Mouse (Mus musculus) liver, postnatal 0 days (tissue): ENCODE measurements around the gene Rsu1. TPM values are rescaled to one million over a fixed set of nuclear protein-coding genes. Genes with fewer than 3 reads are reported as not detected.

Experiments used
- ATAC-seq: fragments of 200-750 bp; cut with Nextera tagmentation; 2 replicates; pipeline ENCODE4 v1.8.0; 2017; ENCODE audit warnings: mild to moderate bottlenecking, moderate library complexity
- DNase-seq: peaks from one replicate; pipeline ENCODE4 v3.0.0-alpha.2; 2016
- H3K27ac ChIP-seq: fragments of 300-500 bp; sonication (generic); 2 replicates; pipeline ENCODE4 v1.5.1; 2014; ENCODE audit warnings: antibody characterized with exemption, moderate library complexity, mild to moderate bottlenecking, low read depth
- H3K27me3 ChIP-seq: fragments of 300-500 bp; sonication (generic); 2 replicates; pipeline ENCODE4 v1.6.1; 2014; ENCODE audit warnings: low read length, control low read depth, mixed read lengths; ENCODE audit not compliant: insufficient read depth
- H3K36me3 ChIP-seq: fragments of 300-500 bp; sonication (generic); replicated peaks from 2 replicates; pipeline ENCODE4 v1.6.1; 2014; ENCODE audit warnings: mild to moderate bottlenecking, control low read depth, low read length, moderate library complexity, mixed read lengths; ENCODE audit not compliant: insufficient read depth
- H3K4me1 ChIP-seq: fragments of 300-500 bp; sonication (generic); 2 replicates; pipeline ENCODE4 v1.6.1; 2014; ENCODE audit warnings: antibody characterized with exemption, mild to moderate bottlenecking, control low read depth; ENCODE audit not compliant: insufficient read depth
- H3K4me2 ChIP-seq: fragments of 300-500 bp; sonication (generic); 2 replicates; pipeline ENCODE4 v1.6.1; 2014; ENCODE audit warnings: low read depth, mild to moderate bottlenecking, low read length, moderate library complexity, mixed read lengths
- H3K4me3 ChIP-seq: fragments of 300-500 bp; sonication (generic); 2 replicates; pipeline ENCODE4 v1.5.1; 2014; ENCODE audit warnings: low read depth, low read length
- H3K9ac ChIP-seq: fragments of 300-500 bp; sonication (generic); replicated peaks from 2 replicates; pipeline ENCODE4 v1.6.1; 2014; ENCODE audit warnings: mild to moderate bottlenecking, moderate library complexity
- H3K9me3 ChIP-seq: fragments of 300-500 bp; sonication (generic); 2 replicates; pipeline ENCODE4 v1.6.1; 2016; ENCODE audit warnings: mild to moderate bottlenecking, control low read depth, low read length, mixed read lengths
- CTCF ChIP-seq: sonication (generic); IDR thresholded peaks from 2 replicates; pipeline ENCODE4 v1.5.1; 2016; ENCODE audit warnings: antibody characterized with exemption, low read depth
- EP300 ChIP-seq: IDR thresholded peaks from 2 replicates; pipeline ENCODE4 v1.6.1; 2016; ENCODE audit warnings: antibody characterized with exemption, low read depth, mild to moderate bottlenecking
- WGBS: fragments of 180-500 bp; shearing (Covaris S2); extraction: QIAGEN DNeasy Blood & Tissue Kit; methylation state at CpG from one replicate; pipeline ENCODE4 v1.1.7; 2014; ENCODE audit not compliant: insufficient replicate concordance; 5-methylcytosine and 5-hydroxymethylcytosine counted together
- polyA plus RNA-seq: library from polyadenylated mRNA; unstranded; fragments of >200 nt; fragmentation: Nextera tagmentation; extraction: Ambion mirVana; gene quantifications from 2 replicates; pipeline ENCODE4 v1.2.1, GENCODE M21; 2015

The Rsu1 gene
- polyA plus RNA-seq, 1 experiment from 2014 or later: 55.5 TPM

DNA sequence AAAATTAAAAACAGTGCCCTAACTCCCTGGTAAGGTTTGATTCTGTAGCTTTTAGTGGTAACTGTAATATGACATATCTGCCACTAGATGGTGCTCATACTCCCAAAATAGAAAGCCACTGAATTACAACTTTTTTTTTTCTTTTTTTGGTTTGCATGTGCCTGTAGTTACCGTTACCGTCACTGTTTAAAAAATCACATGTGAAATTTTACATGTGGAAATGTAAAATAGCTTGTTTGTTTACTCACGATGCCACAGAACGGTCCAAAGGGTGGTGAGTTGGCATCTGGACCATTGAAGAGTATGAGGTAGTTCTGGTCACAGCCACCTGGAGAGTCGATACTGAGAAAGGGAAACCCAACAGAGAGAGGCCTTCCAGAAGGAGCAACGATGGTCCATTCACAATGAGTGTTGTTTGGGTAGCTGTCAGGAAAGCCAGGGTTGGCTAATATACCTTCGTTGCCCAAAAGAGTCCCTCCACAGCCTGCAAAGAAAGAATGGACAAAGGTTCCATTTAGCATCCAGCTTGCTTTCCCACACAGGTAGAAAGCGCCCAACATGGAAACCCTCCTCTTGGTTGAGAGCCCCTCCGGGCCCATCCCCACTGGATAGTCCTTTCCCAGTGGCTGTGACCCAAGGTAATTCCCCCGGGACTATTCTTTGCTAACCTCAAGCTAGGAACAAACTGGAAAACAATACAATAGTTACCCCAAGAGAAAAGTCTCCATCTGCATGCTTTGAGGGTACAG lies 7.1 kb upstream of the Rsu1 start:
- WGBS: 50% methylated on average over 10 of the region's 10 CpGs
- H3K36me3 ChIP-seq: no peaks in the 10 kb centered on the region
- H3K9ac ChIP-seq: no peak overlapping the region
- H3K27ac ChIP-seq: no peak overlapping the region
- H3K27me3 ChIP-seq: no peaks in the 10 kb centered on the region
- no peaks in the 10 kb centered on the region for H3K9me3 ChIP-seq
- ATAC-seq (no peak), DNase-seq (no peak)
- no peak overlapping the region for H3K4me2 ChIP-seq
- TF ChIP-seq EP300: no peak
- peak; percentile 73 for TF ChIP-seq CTCF
- no peaks in the 10 kb centered on the region for H3K4me1 ChIP-seq
- H3K4me3 ChIP-seq: no peak overlapping the region

DNA sequence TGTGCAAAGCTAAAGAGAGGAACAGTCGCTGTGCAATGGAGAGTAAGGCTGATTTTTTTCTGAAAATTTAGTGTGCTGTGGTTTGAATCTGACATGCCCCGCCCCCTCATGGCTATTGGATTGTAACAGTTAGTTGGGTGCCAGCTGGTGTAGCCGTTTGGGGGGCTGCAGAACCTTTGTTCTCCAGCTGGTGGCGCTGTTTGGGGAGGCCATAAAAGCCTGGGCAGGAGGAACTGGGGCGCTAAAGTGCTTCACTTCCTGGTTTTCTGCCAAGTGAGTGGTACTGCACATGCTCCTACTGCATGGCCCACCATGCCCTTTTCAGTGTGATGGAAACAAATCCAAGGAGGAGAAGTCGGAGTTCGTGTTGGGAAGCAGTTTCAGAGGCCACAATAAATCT lies 4.7 kb upstream of the Rsu1 start:
- DNase-seq (peak; percentile 44), ATAC-seq (no peak)
- H3K4me1 ChIP-seq: peaks cover 2% of the 10 kb centered on the region; the same call in 1 of the 2 replicates
- no peak overlapping the region for H3K9ac ChIP-seq
- H3K27ac ChIP-seq: no peak overlapping the region
- H3K27me3 ChIP-seq: no peaks in the 10 kb centered on the region
- H3K4me2 ChIP-seq: no peak overlapping the region
- WGBS: 66% methylated on average over 7 of the region's 7 CpGs
- H3K9me3 ChIP-seq: no peaks in the 10 kb centered on the region
- TF ChIP-seq EP300 (no peak), CTCF (peak; percentile 50)
- no peak overlapping the region for H3K4me3 ChIP-seq
- H3K36me3 ChIP-seq: no peaks in the 10 kb centered on the region

DNA sequence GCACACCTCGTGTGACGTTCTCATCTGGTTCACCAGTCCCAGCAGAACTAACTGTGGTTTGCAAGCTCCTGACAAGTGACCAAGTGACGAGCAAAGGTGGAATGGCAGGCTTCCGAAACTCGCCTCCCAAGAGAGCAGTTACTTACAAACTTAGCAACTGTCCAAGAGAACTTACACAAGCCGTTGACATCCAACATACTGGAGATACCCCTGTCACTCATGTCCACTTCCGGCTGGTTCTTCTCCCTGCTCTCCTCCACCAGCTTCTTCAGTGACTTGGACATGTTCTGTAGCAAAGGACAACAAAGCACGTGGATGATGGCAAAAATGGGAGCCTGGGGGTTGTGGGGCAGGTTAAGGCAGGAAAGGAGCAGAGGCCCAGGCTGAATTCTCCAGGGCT lies 479 bp downstream of the Rsu1 start:
- no peak for DNase-seq
- 25% methylated on average over 8 of the region's 8 CpGs for WGBS
- Histone ChIP-seq H3K4me1 (peaks cover 17% of the 10 kb centered on the region), H3K27me3 (no peaks in the 10 kb centered on the region), H3K9ac (peak overlapping the region; percentile 73), H3K36me3 (no peaks in the 10 kb centered on the region), H3K27ac (peak overlapping the region; percentile 84), H3K4me3 (peak overlapping the region; percentile 61), H3K9me3 (no peaks in the 10 kb centered on the region), H3K4me2 (peak overlapping the region; percentile 94)
- no peak; the same call in 1 of the 2 replicates for ATAC-seq
- TF ChIP-seq EP300: no peak

DNA sequence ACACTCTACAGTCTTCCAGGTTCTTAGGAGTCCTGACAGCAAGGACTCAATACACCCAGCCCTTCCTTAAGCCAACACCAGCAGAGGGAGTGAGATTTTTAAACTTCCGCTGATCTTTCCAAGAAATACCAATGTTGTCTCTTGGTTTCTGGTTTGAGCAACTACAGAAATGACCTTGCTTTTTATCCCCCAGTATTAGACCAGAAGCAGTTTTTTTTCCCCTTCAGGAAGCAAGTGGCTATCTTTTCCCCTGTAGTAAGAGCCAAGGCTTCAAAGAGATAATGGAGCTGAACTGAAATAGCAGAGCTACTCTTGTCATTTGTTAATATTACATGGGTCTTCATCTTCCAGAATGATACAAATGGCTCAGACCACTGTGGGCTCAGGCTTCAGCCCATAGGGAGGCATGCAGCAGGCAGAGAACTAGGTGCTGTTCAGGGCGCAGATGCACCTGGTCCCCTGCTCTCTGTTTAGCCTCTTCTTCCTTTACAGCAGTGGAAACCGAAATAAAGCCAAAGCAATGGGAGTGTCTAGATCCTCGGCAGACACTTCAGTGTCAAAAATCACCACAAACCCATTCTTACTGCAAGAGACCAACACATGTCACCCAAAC lies 2.4 kb downstream of the Rsu1 start:
- ATAC-seq (no peak), DNase-seq (no peak)
- Histone ChIP-seq H3K9ac (no peak overlapping the region), H3K36me3 (no peaks in the 10 kb centered on the region), H3K27me3 (no peaks in the 10 kb centered on the region), H3K4me2 (no peak overlapping the region), H3K9me3 (no peaks in the 10 kb centered on the region), H3K4me1 (peaks cover 17% of the 10 kb centered on the region), H3K27ac (no peak overlapping the region), H3K4me3 (no peak overlapping the region)
- no peak for TF ChIP-seq CTCF
- peak; percentile 36; the same call in 1 of the 2 replicates for TF ChIP-seq EP300
- 57% methylated on average over 4 of the region's 4 CpGs for WGBS

DNA sequence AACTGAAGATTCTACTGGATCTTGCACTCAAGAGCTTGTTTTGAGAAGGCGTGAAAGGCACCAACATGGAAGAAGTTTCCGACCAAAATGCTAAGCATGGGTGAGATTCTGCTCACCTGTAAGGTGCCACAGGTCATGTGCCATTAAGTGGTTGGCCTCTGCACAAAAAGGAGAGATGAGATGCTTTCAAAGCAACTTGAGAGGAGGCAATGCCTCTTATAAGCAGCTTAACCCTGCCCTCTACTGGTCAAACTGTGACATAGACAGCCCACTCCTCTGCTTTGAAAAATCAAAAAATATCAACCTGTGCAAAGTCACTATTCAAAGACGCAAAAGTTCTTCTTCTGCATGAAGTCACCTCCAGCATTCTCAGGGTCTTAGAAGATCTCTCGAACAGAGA lies 6.3 kb downstream of the Rsu1 start:
- Histone ChIP-seq H3K36me3 (no peaks in the 10 kb centered on the region), H3K9ac (no peak overlapping the region), H3K4me1 (peaks cover 5% of the 10 kb centered on the region; the same call in 1 of the 2 replicates), H3K27me3 (no peaks in the 10 kb centered on the region), H3K9me3 (no peaks in the 10 kb centered on the region), H3K27ac (no peak overlapping the region), H3K4me3 (no peak overlapping the region), H3K4me2 (no peak overlapping the region)
- ATAC-seq (no peak), DNase-seq (no peak)
- TF ChIP-seq CTCF (peak; percentile 82), EP300 (no peak)
- WGBS: 51% methylated on average over 4 of the region's 4 CpGs

DNA sequence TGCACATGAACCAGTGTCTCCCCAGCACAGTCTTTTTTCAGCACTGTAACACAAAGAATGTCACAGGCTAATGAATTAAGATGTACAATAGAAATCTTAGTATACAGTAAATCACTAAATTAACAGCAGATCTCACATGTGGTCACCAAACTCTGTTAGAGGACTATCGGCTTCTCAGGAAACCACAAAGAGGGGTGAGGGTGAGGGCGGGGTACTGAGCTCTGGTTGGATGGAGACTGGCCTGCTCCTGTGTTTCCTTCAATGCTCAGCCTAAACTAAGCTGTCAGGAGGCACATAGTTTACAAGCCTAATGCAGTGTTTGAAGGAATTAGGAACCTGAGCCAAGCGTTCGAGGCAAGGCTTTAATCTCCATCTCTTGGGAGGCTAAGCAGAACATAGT lies 8.1 kb downstream of the Rsu1 start:
- TF ChIP-seq EP300: no peak
- no peak for TF ChIP-seq CTCF
- no peak overlapping the region for H3K4me2 ChIP-seq
- no peaks in the 10 kb centered on the region for H3K27me3 ChIP-seq
- ATAC-seq: no peak
- no peak overlapping the region for H3K4me3 ChIP-seq
- peaks cover under 1% of the 10 kb centered on the region; the same call in 1 of the 2 replicates for H3K36me3 ChIP-seq
- 33% methylated on average over 4 of the region's 4 CpGs for WGBS
- DNase-seq: no peak
- H3K9me3 ChIP-seq: no peaks in the 10 kb centered on the region
- H3K4me1 ChIP-seq: no peaks in the 10 kb centered on the region
- no peak overlapping the region for H3K27ac ChIP-seq
- H3K9ac ChIP-seq: no peak overlapping the region
